Mouse (Mus musculus) CH12.LX (cell line): Measurements from ENCODE around the gene Fbl. TPM values are rescaled to one million over a fixed set of nuclear protein-coding genes. Genes with fewer than 3 reads are reported as not detected.
A peak's percentile ranks its signal among the peaks of the same experiment; 100 is the strongest.
"Not testable (repeated sequence)": the region's sequence is repeated elsewhere in the genome, so short reads cannot be mapped to it uniquely, and the experiment has no call there.

Source experiments
- DNase-seq: peaks from one replicate; pipeline ENCODE4 v3.0.0-alpha.2; 2013; ENCODE audit errors: extremely low read depth
- H3K27ac ChIP-seq: 2 replicates; pipeline ENCODE4 v1.5.1; 2012; ENCODE audit warnings: low read depth, mild to moderate bottlenecking, control low read depth, moderate library complexity; ENCODE audit not compliant: insufficient read depth
- H3K27me3 ChIP-seq: replicated peaks from 2 replicates; pipeline ENCODE3; 2012; ENCODE audit warnings: inconsistent platforms
- H3K36me3 ChIP-seq, 2 experiments: replicated peaks in 1 of 2; 2 replicates each; pipeline versions ENCODE3 to v1.6.1; 2012; ENCODE audit warnings: inconsistent platforms in 1 of 2, low read length in 1 of 2, mild to moderate bottlenecking in 1 of 2, mixed read lengths in 1 of 2, moderate library complexity in 1 of 2; ENCODE audit not compliant: control insufficient read depth in 1 of 2, insufficient read depth in 1 of 2
- H3K4me1 ChIP-seq, 2 experiments: 2 replicates each; pipeline ENCODE4 v1.6.1; 2012; ENCODE audit warnings: inconsistent platforms in 1 of 2, moderate library complexity in 1 of 2; ENCODE audit not compliant: insufficient read depth in 2 of 2, control insufficient read depth in 1 of 2
- H3K4me2 ChIP-seq: 2 replicates; pipeline ENCODE4 v1.6.1; 2012; ENCODE audit warnings: low read depth, mild to moderate bottlenecking, control low read depth; ENCODE audit not compliant: poor library complexity, insufficient read depth, severe bottlenecking
- H3K4me3 ChIP-seq, 3 experiments: fragments of 150-350 bp in 1 of 3; sonication (generic) in 1 of 3; replicated peaks in 1 of 3; 2 replicates each; pipeline versions ENCODE3 to v1.5.1; 2011 to 2012; ENCODE audit warnings: low read depth in 2 of 3, low read length in 2 of 3, mild to moderate bottlenecking in 2 of 3, moderate library complexity in 2 of 3, control low read depth in 1 of 3, improper control_type of control experiment in 1 of 3, inconsistent platforms in 1 of 3, mixed read lengths in 1 of 3; ENCODE audit not compliant: poor library complexity in 1 of 3
- H3K79me2 ChIP-seq: replicated peaks from 2 replicates; pipeline ENCODE4 v1.6.1; 2012; ENCODE audit warnings: mild to moderate bottlenecking, moderate library complexity; ENCODE audit not compliant: control insufficient read depth, poor library complexity, insufficient read depth, severe bottlenecking; ENCODE audit errors: extremely low read depth
- H3K9ac ChIP-seq: 2 replicates; pipeline ENCODE4 v1.6.1; 2012; ENCODE audit warnings: low read depth, mild to moderate bottlenecking, control low read depth, moderate library complexity; ENCODE audit not compliant: insufficient read depth
- H3K9me3 ChIP-seq: replicated peaks from 2 replicates; pipeline ENCODE3; 2012; ENCODE audit warnings: low read length, inconsistent platforms, mixed read lengths
- CHD1 ChIP-seq: IDR thresholded peaks from 2 replicates; pipeline ENCODE4 v1.6.1; 2012; ENCODE audit warnings: low read depth, low read length, improper control_type of control experiment, inconsistent platforms
- CHD2 ChIP-seq: IDR thresholded peaks from 2 replicates; pipeline ENCODE4 v1.6.1; 2011; ENCODE audit warnings: low read length, improper control_type of control experiment
- E2F4 ChIP-seq: IDR thresholded peaks from 2 replicates; pipeline ENCODE4 v1.6.1; 2011; ENCODE audit warnings: low read depth, low read length, improper control_type of control experiment; ENCODE audit not compliant: insufficient replicate concordance
- ELF1 ChIP-seq: IDR thresholded peaks from 2 replicates; pipeline ENCODE4 v1.6.1; 2014; ENCODE audit warnings: low read depth, mild to moderate bottlenecking, inconsistent platforms, low read length, improper control_type of control experiment
- GABPA ChIP-seq: IDR thresholded peaks from 2 replicates; pipeline ENCODE4 v1.6.1; 2012; ENCODE audit warnings: low read depth, low read length, improper control_type of control experiment, inconsistent platforms; ENCODE audit not compliant: insufficient replicate concordance
- JUN ChIP-seq: IDR thresholded peaks from 2 replicates; pipeline ENCODE4 v1.6.1; 2011; ENCODE audit warnings: low read depth, mild to moderate bottlenecking, low read length, improper control_type of control experiment, moderate library complexity; ENCODE audit not compliant: insufficient read depth
- JUND ChIP-seq: conservative IDR thresholded peaks from 2 replicates; pipeline ENCODE4 v1.6.1; 2011; ENCODE audit warnings: low read depth, low read length, improper control_type of control experiment
- KAT2A ChIP-seq: IDR thresholded peaks from 2 replicates; pipeline ENCODE4 v1.6.1; 2012; ENCODE audit warnings: low read length, improper control_type of control experiment, inconsistent platforms; ENCODE audit not compliant: insufficient replicate concordance
- MAFK ChIP-seq: IDR thresholded peaks from 2 replicates; pipeline ENCODE4 v1.6.1; 2011; ENCODE audit warnings: low read length, improper control_type of control experiment; ENCODE audit not compliant: insufficient replicate concordance
- MYC ChIP-seq: IDR thresholded peaks from 2 replicates; pipeline ENCODE4 v1.6.1; 2011; ENCODE audit warnings: low read depth, mild to moderate bottlenecking, improper control_type of control experiment, low read length
- NELFE ChIP-seq: IDR thresholded peaks from 2 replicates; pipeline ENCODE4 v1.6.1; 2011; ENCODE audit warnings: low read depth, low read length, improper control_type of control experiment
- RCOR1 ChIP-seq: conservative IDR thresholded peaks from 2 replicates; pipeline ENCODE4 v1.6.1; 2012; ENCODE audit warnings: low read depth, mild to moderate bottlenecking, inconsistent platforms, low read length, improper control_type of control experiment
- SMC3 ChIP-seq: IDR thresholded peaks from 2 replicates; pipeline ENCODE4 v1.6.1; 2011; ENCODE audit warnings: low read depth, low read length, improper control_type of control experiment
- TBP ChIP-seq: conservative IDR thresholded peaks from 2 replicates; pipeline ENCODE4 v1.6.1; 2011; ENCODE audit warnings: low read depth, low read length, improper control_type of control experiment
- TCF12 ChIP-seq: IDR thresholded peaks from 2 replicates; pipeline ENCODE4 v1.6.1; 2014; ENCODE audit warnings: low read depth, mild to moderate bottlenecking, inconsistent platforms, low read length, improper control_type of control experiment
- UBTF ChIP-seq: IDR thresholded peaks from 2 replicates; pipeline ENCODE4 v1.6.1; 2012; ENCODE audit warnings: low read depth, mild to moderate bottlenecking, inconsistent platforms, low read length, improper control_type of control experiment, moderate library complexity
- USF1 ChIP-seq: IDR thresholded peaks from 2 replicates; pipeline ENCODE4 v1.6.1; 2014; ENCODE audit warnings: low read depth, mild to moderate bottlenecking, inconsistent platforms, low read length, improper control_type of control experiment
- dilution Hi-C: fragments of 300-500 bp; cut with MboI; formaldehyde crosslinking; loops from 2 replicates; pipeline ENCODE4 v1.14.3; 2020; ENCODE audit warnings: low sequenced_read_pairs; ENCODE audit not compliant: extremely low pct_unique_long_range_greater_than_20kb, extremely low pct_ligation_motif_present
- in situ Hi-C: fragments of 300-500 bp; cut with MboI; formaldehyde crosslinking; loops from 3 replicates; pipeline ENCODE4 v1.14.3; 2019; ENCODE audit warnings: low sequenced_read_pairs, low pct_ligation_motif_present, low pct_unique_long_range_greater_than_20kb, mixed read lengths
- polyA plus RNA-seq: library from polyadenylated mRNA; unstranded; fragments of >175 nt; gene quantifications from 2 replicates; pipeline ENCODE4 v1.2.1, GENCODE M21; 2012; ENCODE audit warnings: low read depth; ENCODE audit not compliant: insufficient read length
- total RNA-seq, 2 experiments: library from RNA; depleted of rRNA; stranded (reverse); fragments of 300-350 nt in 1 of 2; fragments of >200 nt in 1 of 2; gene quantifications; 2 replicates each; pipeline ENCODE4 v1.2.3; 2012 to 2014

The Fbl gene
- total and polyA plus RNA-seq, 3 experiments: 151 to 426 (median 180) TPM

DNA sequence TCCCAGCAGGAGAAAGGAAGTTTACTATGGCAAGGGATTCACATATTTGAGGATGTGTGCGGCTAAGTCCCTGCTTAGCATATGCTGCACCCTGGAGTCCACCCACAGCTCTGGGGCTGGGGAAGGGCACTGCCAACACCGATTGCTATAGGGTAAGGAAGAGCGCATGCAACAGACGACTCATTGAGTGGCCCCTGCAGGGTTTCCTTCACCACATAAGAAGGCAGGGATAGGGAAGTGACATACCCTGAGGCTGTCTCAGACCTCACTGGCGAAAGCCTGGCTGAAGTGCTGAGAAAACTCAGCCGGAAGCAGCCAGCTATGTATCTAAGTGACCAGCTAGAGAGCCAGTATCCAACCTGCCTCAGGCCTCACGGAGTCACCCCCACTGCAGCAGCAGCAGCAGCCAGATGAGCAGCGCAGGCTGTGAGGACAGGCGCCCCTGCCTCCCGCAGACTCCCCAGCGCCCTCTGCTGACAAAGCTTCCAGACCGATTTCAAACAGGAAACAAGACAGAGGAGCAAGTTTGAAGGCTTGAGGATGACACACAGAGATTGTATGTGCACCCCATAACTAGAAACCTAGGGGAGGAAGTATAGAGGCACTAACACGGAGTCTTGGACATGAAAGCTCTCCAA, 17.8 kb upstream of the Fbl start (continued):
- TF ChIP-seq MYC (no peak), CHD1 (no peak), SMC3 (peak; percentile 67)
- TF ChIP-seq, all 38 proteins: peak for 4

DNA sequence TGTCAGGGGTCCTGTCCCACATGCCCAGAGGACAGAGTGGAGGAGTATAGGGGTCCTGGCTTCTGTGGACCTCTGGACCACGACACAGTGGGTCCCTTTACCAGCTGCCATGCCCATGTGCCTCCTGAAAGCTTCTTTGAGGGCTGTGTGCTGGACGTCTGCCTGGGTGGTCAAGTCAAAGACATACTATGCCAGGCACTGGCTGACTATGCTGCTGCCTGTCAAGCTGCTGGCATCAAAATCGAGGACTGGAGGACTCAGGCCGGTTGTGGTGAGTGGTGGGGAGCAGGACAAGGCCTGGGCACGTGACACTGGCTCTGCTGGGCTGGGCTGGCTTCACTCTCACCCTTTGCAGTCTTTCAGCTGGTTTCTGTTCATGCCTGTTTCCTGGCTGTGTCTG, 15.9 kb upstream of the Fbl start:
- peaks cover 68% of the 10 kb centered on the region for H3K27me3 ChIP-seq
- H3K4me3 ChIP-seq, in situ Hi-C loops, H3K27ac ChIP-seq, H3K9ac ChIP-seq, dilution Hi-C loops, H3K4me2 ChIP-seq, DNase-seq, H3K79me2 ChIP-seq, H3K9me3 ChIP-seq, H3K36me3 ChIP-seq, H3K4me1 ChIP-seq: not testable (repeated sequence)

DNA sequence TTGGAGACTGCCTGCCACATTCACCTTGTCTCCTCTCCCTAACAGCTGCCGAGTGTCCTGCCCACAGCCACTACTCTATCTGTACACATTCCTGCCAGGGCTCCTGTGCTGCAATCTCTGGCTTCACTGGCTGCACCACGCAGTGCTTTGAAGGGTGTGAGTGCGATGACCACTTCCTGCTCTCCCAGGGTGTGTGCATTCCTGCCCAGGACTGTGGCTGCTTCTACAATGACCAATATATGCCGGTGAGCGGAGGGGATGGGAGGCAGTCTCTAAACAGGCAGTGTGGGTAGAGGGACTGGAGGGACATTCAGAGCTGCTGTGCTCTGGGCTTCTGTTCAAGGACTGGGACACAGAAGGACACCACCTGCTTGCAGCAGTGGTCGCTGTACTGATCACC, 10.2 kb upstream of the Fbl start:
- Histone ChIP-seq H3K36me3 (no peaks in the 10 kb centered on the region), H3K79me2 (no peaks in the 10 kb centered on the region), H3K9me3 (no peaks in the 10 kb centered on the region), H3K9ac (no peak overlapping the region), H3K27me3 (peaks cover 51% of the 10 kb centered on the region), H3K4me1 (peaks cover 0 to 5% of the 10 kb centered on the region in 2 experiments; a peak in 2 of 4 replicates), H3K27ac (no peak overlapping the region), H3K4me3 (no peak overlapping the region), H3K4me2 (no peak overlapping the region)
- DNase-seq: no peak
- dilution Hi-C loops (no loop called here), in situ Hi-C loops (no loop called here)
- TF ChIP-seq GABPA (no peak), KAT2A (no peak), ELF1 (no peak), JUND (no peak), CHD2 (no peak), RCOR1 (no peak), UBTF (no peak), TCF12 (no peak), E2F4 (no peak), MAFK (no peak), NELFE (no peak), TBP (no peak), JUN (no peak), USF1 (no peak)
